Mouse (Mus musculus) skeletal muscle tissue, adult 2 months (tissue): ENCODE results near the gene Capzb.

Source experiments
- DNase-seq: peaks from one replicate; pipeline ENCODE4 v3.0.0-alpha.2; 2012; ENCODE audit warnings: low read depth, low spot score

Capzb gene

GRCm38 (mm10) chr4:139265783-139266499 lies 73.2 kb downstream of the Capzb start:
- no peak for DNase-seq

GRCm38 (mm10) chr4:139266500-139266865 lies 73.8 kb downstream of the Capzb start:
- DNase-seq: no peak

- no peak for DNase-seq
Observed at GRCm38 (mm10) chr4:139267335-139267734, 74.6 kb downstream of the Capzb start.

- peak; percentile 71 for DNase-seq
Observed at GRCm38 (mm10) chr4:139268242-139268641, 75.5 kb downstream of the Capzb start.

- DNase-seq: no peak
Observed at GRCm38 (mm10) chr4:139270168-139270567, 77.5 kb downstream of the Capzb start.

- DNase-seq: no peak
Observed at GRCm38 (mm10) chr4:139271562-139271961, 78.9 kb downstream of the Capzb start.

DNA sequence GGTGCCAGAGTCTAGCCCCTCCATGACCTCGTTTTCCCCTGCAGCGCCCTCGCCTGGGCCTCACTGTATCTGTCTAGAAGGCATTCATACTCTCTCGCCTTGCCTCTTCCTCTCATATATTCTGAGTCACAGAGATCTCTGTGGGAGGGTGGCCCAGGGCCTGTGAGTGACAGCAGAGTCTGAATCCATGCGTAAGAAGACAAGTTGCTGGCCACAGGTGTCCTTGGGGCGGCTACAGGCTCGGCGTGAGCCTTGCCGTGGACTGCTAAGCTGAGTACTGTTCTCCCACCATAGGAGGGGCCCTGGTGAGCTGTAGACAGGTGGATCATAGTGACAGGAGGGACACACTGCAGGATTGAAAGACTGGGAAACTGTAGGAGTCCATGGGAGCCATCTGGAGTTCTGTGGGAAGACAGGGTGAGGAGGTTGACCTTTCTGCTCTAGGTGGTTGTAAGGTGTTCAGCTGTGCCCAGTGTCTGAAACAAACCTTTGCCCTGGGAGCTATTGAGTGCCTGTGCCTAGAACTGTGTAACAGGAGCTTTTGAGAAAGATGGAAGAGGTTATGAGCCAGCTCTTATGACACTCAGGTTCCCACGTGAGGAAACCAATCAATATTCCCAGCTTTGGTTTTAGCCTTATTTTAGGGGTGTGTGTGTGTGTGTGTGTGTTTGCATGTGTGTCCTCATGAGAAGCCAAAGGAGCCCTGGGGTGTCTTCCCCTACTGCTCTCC lies 80.4 kb downstream of the Capzb start:
- DNase-seq: no peak

GRCm38 (mm10) chr4:139274573-139274972 lies 81.9 kb downstream of the Capzb start:
- peak; percentile 62 for DNase-seq

GRCm38 (mm10) chr4:139276411-139276810 lies 83.7 kb downstream of the Capzb start:
- DNase-seq: no peak

- DNase-seq: no peak
Observed at GRCm38 (mm10) chr4:139280530-139280929, 87.8 kb downstream of the Capzb start.

- DNase-seq: peak; percentile 54
Observed at GRCm38 (mm10) chr4:139281791-139282345, 89.2 kb downstream of the Capzb start.

- DNase-seq: no peak
Observed at GRCm38 (mm10) chr4:139282955-139283417, 90.3 kb downstream of the Capzb start.

GRCm38 (mm10) chr4:139284877-139285276 lies 92.2 kb downstream of the Capzb start:
- DNase-seq: no peak

- DNase-seq: peak; percentile 63
Observed at GRCm38 (mm10) chr4:139286234-139286633, 93.5 kb downstream of the Capzb start.

GRCm38 (mm10) chr4:139287122-139287863 lies 94.6 kb downstream of the Capzb start:
- peak; percentile 71 for DNase-seq

- DNase-seq: peak; percentile 78
Observed at GRCm38 (mm10) chr4:139289017-139289416, 96.3 kb downstream of the Capzb start.

DNA sequence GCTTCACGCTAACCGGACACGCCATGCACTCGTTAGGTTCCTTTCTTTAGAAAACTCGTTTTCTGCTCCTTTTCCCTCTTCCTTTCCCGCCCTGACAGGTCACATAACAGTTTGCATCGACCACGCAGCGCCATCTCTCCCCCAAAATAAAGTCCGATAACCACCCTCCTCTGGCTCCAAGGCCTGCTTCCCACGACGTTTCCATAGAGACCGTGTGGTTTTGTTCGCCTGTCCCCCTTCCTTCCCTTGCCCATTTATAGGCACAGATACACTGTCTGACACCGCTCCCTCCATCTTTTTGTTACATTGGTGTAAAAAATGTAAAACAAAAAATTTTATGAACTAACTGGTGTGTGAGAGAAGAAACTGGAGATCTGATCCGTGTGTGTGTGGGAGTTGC lies 98.4 kb downstream of the Capzb start:
- no peak for DNase-seq

- no peak for DNase-seq
Observed at GRCm38 (mm10) chr4:139292038-139292437, 99.3 kb downstream of the Capzb start.

DNA sequence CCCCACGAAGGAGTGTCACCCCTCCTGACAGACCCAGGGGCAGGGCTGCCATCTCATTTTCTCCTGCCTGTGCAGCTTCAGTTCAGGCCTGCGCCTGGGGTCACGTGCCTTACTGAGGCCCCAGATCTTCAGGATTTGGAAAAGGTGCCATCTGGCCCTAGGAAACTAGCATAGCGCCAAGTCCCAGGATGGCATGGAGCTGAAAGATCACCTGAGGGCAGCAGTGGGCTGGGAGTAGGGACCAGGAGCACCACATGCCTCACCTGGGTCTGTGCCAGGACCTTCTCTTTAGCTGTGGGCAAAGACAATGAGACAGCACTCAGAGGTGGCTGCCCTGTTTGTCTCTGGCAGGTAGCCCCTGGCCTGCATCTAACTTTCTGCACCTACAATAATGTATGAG lies 104.9 kb downstream of the Capzb start:
- no peak for DNase-seq

GRCm38 (mm10) chr4:139298671-139299366 lies 106.1 kb downstream of the Capzb start:
- no peak for DNase-seq

DNA sequence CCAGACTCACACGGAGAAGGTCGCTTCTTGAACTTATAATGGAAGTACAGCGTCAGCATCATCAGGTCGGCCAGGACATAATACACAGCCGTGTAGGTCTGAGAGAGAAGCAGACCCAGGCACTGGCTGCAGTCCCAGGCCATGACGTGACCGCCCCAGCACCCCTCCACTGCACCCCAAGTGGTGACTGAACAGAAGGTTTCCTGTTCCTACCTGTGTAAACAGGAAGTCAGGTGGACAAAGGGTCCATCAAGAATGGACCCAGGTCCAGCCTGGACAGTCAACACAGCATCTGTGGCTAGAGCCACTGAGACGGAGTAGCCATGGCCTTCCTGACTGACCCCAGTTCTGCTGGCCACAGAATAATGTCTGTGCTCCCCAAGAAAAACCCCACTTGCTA lies 109.1 kb downstream of the Capzb start:
- DNase-seq: no peak
